Mouse (Mus musculus): Measurements from ENCODE around the gene Zfp810. TPM values are rescaled to one million over a fixed set of nuclear protein-coding genes. Genes with fewer than 3 reads are reported as not detected.
A peak's percentile ranks its signal among the peaks of the same experiment; 100 is the strongest.

Zfp810 gene
- polyA plus RNA-seq, 1 experiment from 2014 or later = 36.6 TPM

DNA sequence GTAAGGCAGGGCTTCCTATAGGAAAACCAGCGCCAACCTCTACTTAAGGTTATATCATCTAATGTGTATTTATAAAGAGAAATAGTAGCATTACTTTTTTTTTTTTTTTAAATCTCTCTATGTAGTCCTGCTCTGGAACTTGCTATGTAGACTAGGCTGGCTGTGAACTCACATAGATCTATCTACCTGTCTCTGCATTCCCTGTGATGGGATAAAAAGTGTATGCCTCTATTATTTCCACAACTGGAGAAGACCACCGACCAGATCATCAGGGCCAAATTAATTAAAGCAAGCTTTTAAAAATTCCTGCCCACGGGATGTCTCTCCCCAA is 47.4 kb downstream of the Zfp810 start:
- 27% methylated on average over 3 of the region's 3 CpGs for WGBS
- Histone ChIP-seq H3K4me3 (replicated peaks) (peak overlapping the region; percentile 77), H3K36me3 (peaks cover 30% of the 10 kb centered on the region), H3K9me3 (peaks cover 16% of the 10 kb centered on the region), H3K4me2 (peak overlapping the region; percentile 67), H3K4me1 (replicated peaks) (no peaks in the 10 kb centered on the region), H3K27ac (no peak overlapping the region), H3K27me3 (no peaks in the 10 kb centered on the region), H3K9ac (replicated peaks) (no peak overlapping the region)
- no peak for ATAC-seq (ENCODE audit: insufficient number of reproducible peaks, insufficient read depth, low FRiP score, low TSS enrichment, low read depth)

DNA sequence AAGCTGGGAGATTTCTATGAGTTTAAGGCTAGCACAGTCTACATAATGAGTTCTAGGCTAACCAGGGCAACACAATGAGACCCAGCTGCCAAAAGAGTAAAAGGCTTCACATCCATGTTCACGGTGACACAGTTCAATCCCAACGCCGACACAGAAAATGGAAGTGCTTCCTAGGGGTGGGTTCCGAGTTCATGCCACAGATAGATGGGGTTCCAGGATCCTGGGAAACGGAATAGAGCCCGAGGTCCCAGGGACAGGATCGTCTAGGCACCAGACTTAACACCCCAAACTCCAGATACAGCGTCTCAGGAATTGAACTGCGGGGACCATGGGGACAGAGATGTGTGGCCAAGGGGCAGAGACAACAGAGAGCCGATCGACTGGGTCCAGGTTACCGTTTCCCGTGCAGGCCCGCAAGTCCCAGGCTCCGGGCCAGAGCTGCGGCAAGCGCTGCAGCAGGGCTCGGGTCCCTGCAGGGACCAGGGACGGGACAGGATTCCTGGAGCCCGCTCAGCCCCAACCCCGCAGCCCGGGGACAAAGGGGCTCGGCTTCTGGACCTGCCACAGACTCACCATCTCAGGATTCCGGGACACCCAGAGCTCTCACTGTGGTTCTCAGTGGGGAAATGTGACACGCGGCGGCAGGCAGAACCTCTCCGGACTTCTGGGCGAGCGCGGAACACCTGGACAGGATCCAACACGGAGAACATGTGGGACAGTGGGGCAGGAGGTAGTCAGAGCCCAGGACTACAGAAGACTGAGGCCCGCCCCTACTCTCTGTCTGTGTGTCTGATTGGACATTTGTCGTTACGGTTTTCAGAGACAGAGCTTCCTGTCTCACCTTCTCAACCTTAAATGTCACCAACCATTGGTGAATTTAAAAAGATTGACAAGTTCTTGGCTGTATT is 48.0 kb downstream of the Zfp810 start, which contains the start of gene Zfp599:
Gene Zfp599 (minus strand): TSS at position 712 of the 908 bp plus-strand sequence.
- H3K9me3 ChIP-seq = peaks cover 17% of the 10 kb centered on the region
- H3K36me3 ChIP-seq = peaks cover 33% of the 10 kb centered on the region
- 1% methylated on average over 35 of the region's 35 CpGs for WGBS
- peak within 1 kb of the TSS; percentile 81 for H3K27ac ChIP-seq
- no peaks in the 10 kb centered on the region for H3K4me1 ChIP-seq (replicated peaks)
- H3K27me3 ChIP-seq = no peaks in the 10 kb centered on the region
- H3K9ac ChIP-seq (replicated peaks) = peak within 1 kb of the TSS; percentile 89
- H3K4me3 ChIP-seq (replicated peaks) = peak within 1 kb of the TSS; percentile 77
- peak; percentile 97 for ATAC-seq (ENCODE audit: insufficient number of reproducible peaks, insufficient read depth, low FRiP score, low TSS enrichment, low read depth)
- H3K4me2 ChIP-seq = peak within 1 kb of the TSS; percentile 67

- Histone ChIP-seq H3K4me3 (replicated peaks) (peak overlapping the region; percentile 77), H3K27ac (no peak overlapping the region), H3K4me2 (peak overlapping the region; percentile 67), H3K27me3 (no peaks in the 10 kb centered on the region), H3K9me3 (peaks cover 21% of the 10 kb centered on the region), H3K4me1 (replicated peaks) (no peaks in the 10 kb centered on the region), H3K36me3 (peaks cover 40% of the 10 kb centered on the region), H3K9ac (replicated peaks) (peak overlapping the region; percentile 89)
- 81% methylated on average over 8 of the region's 8 CpGs for WGBS
- no peak for ATAC-seq (ENCODE audit: insufficient number of reproducible peaks, insufficient read depth, low FRiP score, low TSS enrichment, low read depth)
Observed at GRCm38 (mm10) chr9:22258784-22259183, 48.7 kb downstream of the Zfp810 start.

- no peak for ATAC-seq (ENCODE audit: insufficient number of reproducible peaks, insufficient read depth, low FRiP score, low TSS enrichment, low read depth)
- H3K27me3 ChIP-seq = no peaks in the 10 kb centered on the region
Observed at GRCm38 (mm10) chr9:22256579-22256978, 50.9 kb downstream of the Zfp810 start.

DNA sequence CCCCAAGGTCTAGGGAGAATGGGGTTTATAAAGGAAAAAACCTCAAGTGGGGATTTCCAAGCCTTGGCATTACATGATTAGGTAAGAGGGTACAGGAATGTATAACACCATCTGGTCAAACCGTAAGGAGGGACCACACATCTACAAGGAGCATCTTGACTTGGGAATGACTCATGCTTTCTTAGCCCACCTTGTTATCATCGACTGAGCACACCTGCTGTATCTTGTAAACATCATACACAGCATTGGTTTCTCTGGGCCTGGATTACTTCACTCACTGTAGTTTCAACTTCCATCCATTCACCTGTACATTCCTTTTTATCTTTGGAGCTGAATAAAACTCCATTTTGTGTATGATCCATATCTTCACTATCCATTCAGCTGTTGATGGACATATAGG is 63.2 kb downstream of the Zfp810 start:
- 88% methylated on average over 2 of the region's 2 CpGs for WGBS
- H3K9me3 ChIP-seq = peaks cover 67% of the 10 kb centered on the region
- H3K36me3 ChIP-seq = peaks cover 94% of the 10 kb centered on the region

More at GRCm38 (mm10) chr9:22256579-22256978, 50.9 kb downstream of the Zfp810 start:
- Histone ChIP-seq H3K9ac (replicated peaks) (no peak overlapping the region), H3K27ac (no peak overlapping the region), H3K4me2 (no peak overlapping the region), H3K36me3 (peaks cover 59% of the 10 kb centered on the region), H3K4me3 (replicated peaks) (no peak overlapping the region), H3K4me1 (replicated peaks) (no peaks in the 10 kb centered on the region), H3K9me3 (peaks cover 29% of the 10 kb centered on the region)
- WGBS = 91% methylated on average over 4 of the region's 4 CpGs

GRCm38 (mm10) chr9:22240001-22240400 is 67.4 kb downstream of the Zfp810 start:
- H3K9ac ChIP-seq (replicated peaks) = no peak overlapping the region

More for the DNA sequence above, 63.2 kb downstream of the Zfp810 start:
- H3K27ac ChIP-seq = no peak overlapping the region
- H3K9ac ChIP-seq (replicated peaks) = no peak overlapping the region
- ATAC-seq (ENCODE audit: insufficient number of reproducible peaks, insufficient read depth, low FRiP score, low TSS enrichment, low read depth) = no peak
- H3K4me1 ChIP-seq (replicated peaks) = no peaks in the 10 kb centered on the region
- no peak overlapping the region for H3K4me2 ChIP-seq
- no peak overlapping the region for H3K4me3 ChIP-seq (replicated peaks)
- no peaks in the 10 kb centered on the region for H3K27me3 ChIP-seq

GRCm38 (mm10) chr9:22230556-22230955 is 76.9 kb downstream of the Zfp810 start:
- Histone ChIP-seq H3K9ac (replicated peaks) (no peak overlapping the region), H3K9me3 (no peaks in the 10 kb centered on the region), H3K36me3 (peaks cover 9% of the 10 kb centered on the region), H3K27ac (no peak overlapping the region), H3K4me3 (replicated peaks) (no peak overlapping the region), H3K4me1 (replicated peaks) (no peaks in the 10 kb centered on the region), H3K27me3 (no peaks in the 10 kb centered on the region), H3K4me2 (no peak overlapping the region)
- ATAC-seq (ENCODE audit: insufficient number of reproducible peaks, insufficient read depth, low FRiP score, low TSS enrichment, low read depth) = no peak

More at GRCm38 (mm10) chr9:22240001-22240400, 67.4 kb downstream of the Zfp810 start:
- H3K27me3 ChIP-seq = no peaks in the 10 kb centered on the region
- ATAC-seq (ENCODE audit: insufficient number of reproducible peaks, insufficient read depth, low FRiP score, low TSS enrichment, low read depth) = no peak
- WGBS = 94% methylated on average over 4 of the region's 4 CpGs
- peaks cover 92% of the 10 kb centered on the region for H3K36me3 ChIP-seq
- H3K4me3 ChIP-seq (replicated peaks) = no peak overlapping the region
- no peaks in the 10 kb centered on the region for H3K4me1 ChIP-seq (replicated peaks)
- H3K4me2 ChIP-seq = no peak overlapping the region
- H3K27ac ChIP-seq = no peak overlapping the region
- H3K9me3 ChIP-seq = peaks cover 27% of the 10 kb centered on the region

DNA sequence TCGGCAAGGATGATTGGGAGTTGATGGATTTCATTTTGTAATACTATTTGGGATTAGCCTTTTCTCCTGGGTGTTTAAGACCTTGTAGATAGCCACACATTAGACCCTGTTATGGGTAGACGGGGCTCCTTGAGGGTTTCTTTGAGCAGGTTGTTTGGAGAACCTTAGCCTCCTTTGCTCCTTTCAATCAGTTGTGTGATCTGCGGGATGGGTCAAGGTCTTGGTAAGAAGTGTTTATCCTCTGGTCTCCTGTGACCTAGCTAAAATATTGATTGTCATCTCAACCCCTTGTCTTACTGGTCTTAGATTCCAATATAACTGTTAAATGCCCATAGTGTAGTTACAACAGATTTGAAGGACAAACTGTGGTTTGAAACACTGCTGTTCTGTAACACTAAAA is 77.4 kb downstream of the Zfp810 start:
- Histone ChIP-seq H3K9me3 (no peaks in the 10 kb centered on the region), H3K4me1 (replicated peaks) (no peaks in the 10 kb centered on the region), H3K27me3 (no peaks in the 10 kb centered on the region), H3K4me3 (replicated peaks) (no peak overlapping the region), H3K36me3 (peaks cover 5% of the 10 kb centered on the region), H3K4me2 (no peak overlapping the region), H3K9ac (replicated peaks) (no peak overlapping the region), H3K27ac (no peak overlapping the region)
- 91% methylated on average over 3 of the region's 3 CpGs for WGBS
- no peak for ATAC-seq (ENCODE audit: insufficient number of reproducible peaks, insufficient read depth, low FRiP score, low TSS enrichment, low read depth)

DNA sequence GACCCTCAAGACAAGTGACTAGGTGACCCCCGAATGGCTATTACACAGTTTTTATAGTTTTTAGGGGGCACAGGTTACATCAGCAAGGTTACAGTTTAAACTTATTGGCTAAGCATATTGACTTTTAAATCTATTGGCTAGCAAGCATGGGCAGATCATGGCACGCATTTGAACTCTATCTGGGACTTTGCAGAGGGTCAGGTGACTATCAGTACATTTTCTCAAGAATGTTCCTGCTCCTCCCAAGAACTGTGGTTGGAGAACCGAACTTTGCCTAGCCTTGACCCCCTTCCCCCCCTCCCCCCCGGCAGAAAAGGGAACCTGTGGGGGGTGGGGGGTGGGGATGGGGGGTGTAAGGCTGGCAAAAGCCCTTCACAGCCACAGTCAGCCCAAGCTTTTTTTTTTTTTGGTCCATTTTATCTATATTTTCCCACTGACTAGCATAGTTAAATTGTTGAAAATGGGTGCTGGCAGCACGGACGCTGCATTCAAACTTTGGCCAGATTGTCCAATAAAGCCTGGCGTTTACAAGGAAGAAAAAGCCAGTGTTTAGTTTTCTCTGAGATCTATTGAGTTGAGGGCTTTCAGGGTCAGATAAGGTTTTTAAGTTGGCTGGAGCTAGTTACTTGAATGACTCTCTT is 77.9 kb downstream of the Zfp810 start:
- Histone ChIP-seq H3K9me3 (no peaks in the 10 kb centered on the region), H3K36me3 (no peaks in the 10 kb centered on the region), H3K27me3 (no peaks in the 10 kb centered on the region), H3K4me3 (replicated peaks) (no peak overlapping the region), H3K9ac (replicated peaks) (no peak overlapping the region), H3K4me1 (replicated peaks) (no peaks in the 10 kb centered on the region), H3K4me2 (no peak overlapping the region), H3K27ac (no peak overlapping the region)
- no peak for ATAC-seq (ENCODE audit: insufficient number of reproducible peaks, insufficient read depth, low FRiP score, low TSS enrichment, low read depth)
- WGBS = 82% methylated on average over 7 of the region's 7 CpGs

DNA sequence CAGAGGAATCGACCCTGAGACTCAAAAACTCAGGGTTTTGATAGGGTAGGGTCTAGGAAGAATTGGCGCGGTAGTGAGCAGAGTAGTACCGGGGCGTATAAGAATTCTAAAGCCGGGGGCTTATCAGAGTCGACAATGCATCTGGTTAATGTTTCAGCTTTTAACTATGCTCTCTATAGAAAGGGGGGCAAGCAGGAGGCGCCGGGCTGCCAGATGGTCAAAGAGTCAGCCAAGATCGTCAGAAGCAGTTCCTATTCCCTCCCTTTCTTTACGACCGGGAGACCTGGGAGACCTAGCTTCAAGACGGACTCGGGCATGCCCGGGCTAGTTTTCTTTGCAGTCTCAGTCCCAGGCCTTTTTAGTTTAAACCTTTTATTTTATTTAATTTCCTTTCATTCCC is 80.6 kb downstream of the Zfp810 start:
- no peak for ATAC-seq (ENCODE audit: insufficient number of reproducible peaks, insufficient read depth, low FRiP score, low TSS enrichment, low read depth)
- WGBS = 79% methylated on average over 15 of the region's 15 CpGs
- H3K4me1 ChIP-seq (replicated peaks) = no peaks in the 10 kb centered on the region

More for the DNA sequence above, 80.6 kb downstream of the Zfp810 start:
- no peak overlapping the region for H3K27ac ChIP-seq
- no peak overlapping the region for H3K4me2 ChIP-seq
- H3K36me3 ChIP-seq = no peaks in the 10 kb centered on the region
- no peak overlapping the region for H3K4me3 ChIP-seq (replicated peaks)
- no peak overlapping the region for H3K9ac ChIP-seq (replicated peaks)
- H3K27me3 ChIP-seq = no peaks in the 10 kb centered on the region
- H3K9me3 ChIP-seq = no peaks in the 10 kb centered on the region

Measured in limb, embryonic 12.5 days (tissue).